Mouse (Mus musculus): ENCODE measurements around the gene Igbp1b. TPM values are rescaled to one million over a fixed set of nuclear protein-coding genes. Genes with fewer than 3 reads are reported as not detected.

Igbp1b gene
- total RNA-seq (2023): not detected

GRCm38 (mm10) chr6:138658516-138658915, at the start of gene Igbp1b:
TSS of gene Igbp1b (minus strand) at chr6:138658544.

Other genes with a start within 250 kb of the Igbp1b start
- not detected for gene Lmo3, start 76.6 kb downstream of the Igbp1b start, total RNA-seq (2023)